Mouse (Mus musculus): ENCODE measurements around the gene Pnma3.

DNA sequence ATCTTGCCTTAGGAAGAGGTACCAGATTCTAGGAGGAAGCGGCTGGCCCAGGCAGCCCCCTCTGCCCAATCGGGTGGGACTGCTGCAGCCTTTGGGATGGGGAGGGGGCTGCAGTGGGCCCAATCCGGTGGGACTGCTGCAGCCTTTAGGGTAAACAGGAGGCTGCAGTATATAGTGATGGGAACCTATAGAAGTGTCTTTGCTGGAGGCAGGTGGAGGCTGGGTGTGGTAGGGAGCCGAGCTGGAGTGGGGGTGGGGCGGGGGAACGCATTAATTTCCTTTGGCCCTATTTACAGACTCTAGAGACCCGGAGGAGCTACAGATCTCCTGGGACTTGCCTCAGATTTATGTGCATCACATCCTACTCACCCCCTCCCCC is at the start of gene Pnma3:
- TF ChIP-seq CTCF (IDR thresholded peaks at IDR 0.05; ENCODE audit: borderline replicate concordance, insufficient read depth, low read depth, low read length): no peak
- no peak for TF ChIP-seq POLR2A (IDR thresholded peaks at IDR 0.05; ENCODE audit: borderline replicate concordance, insufficient read depth, low read length)

Data from cerebellum, adult 2 months (tissue).